ENCODE assay signal across 12 mouse cellular contexts in the genomic region with DNA sequence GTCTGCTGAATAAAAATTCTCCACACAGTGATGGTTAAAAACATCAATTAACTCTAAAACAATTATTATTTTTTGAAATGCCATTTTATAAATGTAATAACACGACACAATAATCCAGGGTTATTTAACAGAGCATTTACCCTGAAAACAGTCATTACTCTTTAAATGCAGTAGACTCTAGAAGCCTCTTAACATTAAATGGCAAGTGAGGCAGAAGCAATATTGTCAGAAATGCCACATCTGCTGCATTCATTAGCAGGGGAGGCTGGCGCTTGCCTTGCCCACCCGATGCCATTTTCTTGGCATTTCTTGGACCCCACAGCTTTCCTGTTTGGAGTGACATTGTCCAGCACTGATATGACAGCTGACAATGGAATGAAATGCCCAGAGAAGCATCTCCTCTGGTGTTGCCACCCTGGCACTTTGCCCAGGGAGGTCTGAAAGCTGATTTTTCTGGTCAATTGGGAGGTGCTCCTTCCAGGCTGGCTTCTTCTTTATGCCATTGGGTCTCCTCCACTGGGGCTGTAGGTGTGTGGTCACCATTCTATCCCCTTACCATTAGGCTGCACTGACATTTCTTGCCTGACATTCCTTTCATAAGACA.
DNase-seq lines count a peak whose midpoint lies in the region; ATAC-seq lines count a peak whose summit lies in the region.
"Had no signal": no experiment of that assay in that cellular context is flagged by ENCODE, and none has a peak within 500 bp of the region (broad histone marks: within the 10 kb centered on the region; RNA-seq: fewer than 3 reads in every experiment).

No protein-coding gene starts in this region.

- ATAC-seq in cerebellum, adult (ENCODE audit: insufficient number of reproducible peaks, low FRiP score, low TSS enrichment), result no peak
- ATAC-seq in midbrain, embryonic 16.5 days, result no peak
- ATAC-seq in midbrain, embryonic 14.5 days (ENCODE audit: low FRiP score, low TSS enrichment), result no peak
- peak; percentile 72 for ATAC-seq in forebrain, embryonic 13.5 days
- ATAC-seq: intestine, embryonic 15.5 days had no signal

- peaks cover 14% of the 10 kb centered on the region; the same call in 1 of the 2 replicates for H3K4me1 ChIP-seq in midbrain, embryonic 16.5 days (ENCODE audit: control insufficient read depth, insufficient read depth, low read length)
- H3K4me1 ChIP-seq in midbrain, embryonic 14.5 days (ENCODE audit: control insufficient read depth, insufficient read depth, low read length), result peaks cover 11% of the 10 kb centered on the region
- peaks cover 40% of the 10 kb centered on the region for H3K4me1 ChIP-seq in forebrain, embryonic 13.5 days
- H3K4me1 ChIP-seq: intestine, embryonic 15.5 days had no signal

- no peak overlapping the region for H3K4me2 ChIP-seq in midbrain, embryonic 16.5 days (ENCODE audit: low read length)
- H3K4me2 ChIP-seq in midbrain, embryonic 14.5 days (ENCODE audit: low read length), result no peak overlapping the region
- H3K4me2 ChIP-seq in forebrain, embryonic 13.5 days, result peak overlapping the region; percentile 19
- H3K4me2 ChIP-seq: intestine, embryonic 15.5 days had no signal

- H3K27ac ChIP-seq in midbrain, embryonic 16.5 days (ENCODE audit: low read length), result peak overlapping the region; percentile 41; the same call in 1 of the 2 replicates
- H3K27ac ChIP-seq in midbrain, embryonic 14.5 days (replicated peaks; ENCODE audit: low read depth, low read length), result no peak overlapping the region
- peak overlapping the region; percentile 61 for H3K27ac ChIP-seq in forebrain, embryonic 13.5 days
- H3K27ac ChIP-seq: intestine, embryonic 15.5 days; stomach, postnatal 0 days had no signal

- no peaks in the 10 kb centered on the region for H3K36me3 ChIP-seq in midbrain, embryonic 16.5 days (ENCODE audit: control insufficient read depth, insufficient read depth, low read length)
- no peaks in the 10 kb centered on the region for H3K36me3 ChIP-seq in midbrain, embryonic 14.5 days (ENCODE audit: control insufficient read depth, insufficient read depth, low read length)
- H3K36me3 ChIP-seq in forebrain, embryonic 13.5 days (ENCODE audit: poor library complexity, severe bottlenecking), result no peaks in the 10 kb centered on the region
- H3K36me3 ChIP-seq: intestine, embryonic 15.5 days had no signal

- WGBS in midbrain, embryonic 16.5 days, result 62% methylated on average over 3 of the region's 3 CpGs
- WGBS in midbrain, embryonic 14.5 days, result 74% methylated on average over 3 of the region's 3 CpGs
- 25% methylated on average over 3 of the region's 3 CpGs for WGBS in forebrain, embryonic 13.5 days

- H3K4me3 ChIP-seq in midbrain, embryonic 16.5 days (ENCODE audit: low read depth, low read length), result no peak overlapping the region
- H3K4me3 ChIP-seq in midbrain, embryonic 14.5 days (replicated peaks; ENCODE audit: low read depth, low read length), result no peak overlapping the region
- no peak overlapping the region for H3K4me3 ChIP-seq in forebrain, embryonic 13.5 days
- H3K4me3 ChIP-seq: intestine, embryonic 15.5 days had no signal

- DNase-seq in cerebellum, adult 11 months, result peak; percentile 54
- DNase-seq in midbrain, embryonic 14.5 days, result no peak
- DNase-seq in frontal cortex, adult 2 months (ENCODE audit: extremely low spot score in 1 of 2, low spot score in 1 of 2), result no peak
- no peak for DNase-seq in urinary bladder, postnatal 14 days (ENCODE audit: low spot score)
- DNase-seq in embryo, embryonic 9.5 days (ENCODE audit: extremely low spot score), result no peak
- DNase-seq: adrenal gland, adult 8-10 months; kidney, postnatal 36 days had no signal

- H3K9ac ChIP-seq in midbrain, embryonic 16.5 days (ENCODE audit: low read depth, low read length), result no peak overlapping the region
- H3K9ac ChIP-seq in midbrain, embryonic 14.5 days (replicated peaks; ENCODE audit: low read length), result no peak overlapping the region
- H3K9ac ChIP-seq in forebrain, embryonic 13.5 days, result no peak overlapping the region; the same call in 1 of the 2 replicates
- H3K9ac ChIP-seq: intestine, embryonic 15.5 days had no signal

- H3K9me3 ChIP-seq in midbrain, embryonic 16.5 days (replicated peaks; ENCODE audit: control insufficient read depth, low read length, poor library complexity, severe bottlenecking), result no peaks in the 10 kb centered on the region
- H3K9me3 ChIP-seq in midbrain, embryonic 14.5 days (ENCODE audit: control insufficient read depth, low read length), result no peaks in the 10 kb centered on the region
- no peaks in the 10 kb centered on the region for H3K9me3 ChIP-seq in forebrain, embryonic 13.5 days (replicated peaks)
- H3K9me3 ChIP-seq: intestine, embryonic 15.5 days had no signal

- no peaks in the 10 kb centered on the region for H3K27me3 ChIP-seq in midbrain, embryonic 16.5 days (ENCODE audit: control insufficient read depth, insufficient read depth, low read depth, low read length)
- no peaks in the 10 kb centered on the region for H3K27me3 ChIP-seq in midbrain, embryonic 14.5 days (ENCODE audit: control insufficient read depth, insufficient read depth, low read length)
- no peaks in the 10 kb centered on the region for H3K27me3 ChIP-seq in forebrain, embryonic 13.5 days
- H3K27me3 ChIP-seq: intestine, embryonic 15.5 days had no signal
